Mouse (Mus musculus): ENCODE measurements around the gene Kif1a. TPM values are rescaled to one million over a fixed set of nuclear protein-coding genes. Genes with fewer than 3 reads are reported as not detected.

Kif1a gene
- total RNA-seq, 2 experiments from 2014 or later, result not detected

- ATAC-seq (replicated peaks; ENCODE audit: poor library complexity, severe bottlenecking), result peak; percentile 17; the same call in 1 of the 2 replicates
These were observed 917 bp downstream of the Kif1a start for GRCm38 (mm10) chr1:93100576-93101491.

GRCm38 (mm10) chr1:93100243-93100575, 1.5 kb downstream of the Kif1a start:
- no peak for ATAC-seq (replicated peaks; ENCODE audit: poor library complexity, severe bottlenecking)

GRCm38 (mm10) chr1:93098956-93099355, 2.8 kb downstream of the Kif1a start:
- ATAC-seq (replicated peaks; ENCODE audit: poor library complexity, severe bottlenecking), result no peak

- no peak for ATAC-seq (replicated peaks; ENCODE audit: poor library complexity, severe bottlenecking)
These were observed 9.2 kb downstream of the Kif1a start for GRCm38 (mm10) chr1:93092582-93092981.

GRCm38 (mm10) chr1:93085136-93085535, 16.6 kb downstream of the Kif1a start:
- ATAC-seq (replicated peaks; ENCODE audit: poor library complexity, severe bottlenecking), result no peak

GRCm38 (mm10) chr1:93083420-93084285, 18.1 kb downstream of the Kif1a start:
- ATAC-seq (replicated peaks; ENCODE audit: poor library complexity, severe bottlenecking), result peak; percentile 41

GRCm38 (mm10) chr1:93082121-93082520, 19.6 kb downstream of the Kif1a start:
- no peak for ATAC-seq (replicated peaks; ENCODE audit: poor library complexity, severe bottlenecking)

- peak; percentile 82 for ATAC-seq (replicated peaks; ENCODE audit: poor library complexity, severe bottlenecking)
These were observed 20.7 kb downstream of the Kif1a start for GRCm38 (mm10) chr1:93080930-93081589.

- ATAC-seq (replicated peaks; ENCODE audit: poor library complexity, severe bottlenecking), result no peak
These were observed 22.1 kb downstream of the Kif1a start for GRCm38 (mm10) chr1:93079602-93080001.

- ATAC-seq (replicated peaks; ENCODE audit: poor library complexity, severe bottlenecking), result peak; percentile 15
These were observed 29.4 kb downstream of the Kif1a start for GRCm38 (mm10) chr1:93072279-93072865.

- peak; percentile 89 for ATAC-seq (replicated peaks; ENCODE audit: poor library complexity, severe bottlenecking)
These were observed 30.2 kb downstream of the Kif1a start for GRCm38 (mm10) chr1:93071487-93071971.

GRCm38 (mm10) chr1:93070881-93071280, 30.9 kb downstream of the Kif1a start:
- peak; percentile 4 for ATAC-seq (replicated peaks; ENCODE audit: poor library complexity, severe bottlenecking)

- no peak for ATAC-seq (replicated peaks; ENCODE audit: poor library complexity, severe bottlenecking)
These were observed 33.2 kb downstream of the Kif1a start for GRCm38 (mm10) chr1:93068553-93068952.

- no peak for ATAC-seq (replicated peaks; ENCODE audit: poor library complexity, severe bottlenecking)
These were observed 36.1 kb downstream of the Kif1a start for GRCm38 (mm10) chr1:93065654-93066053.

- ATAC-seq (replicated peaks; ENCODE audit: poor library complexity, severe bottlenecking), result no peak
These were observed 38.1 kb downstream of the Kif1a start for GRCm38 (mm10) chr1:93063694-93064093.

GRCm38 (mm10) chr1:93051124-93051833, 50.5 kb downstream of the Kif1a start:
- no peak for ATAC-seq (replicated peaks; ENCODE audit: poor library complexity, severe bottlenecking)

- ATAC-seq (replicated peaks; ENCODE audit: poor library complexity, severe bottlenecking), result no peak
These were observed 51.7 kb downstream of the Kif1a start for GRCm38 (mm10) chr1:93050071-93050470.

GRCm38 (mm10) chr1:93046153-93046789, 55.5 kb downstream of the Kif1a start:
- ATAC-seq (replicated peaks; ENCODE audit: poor library complexity, severe bottlenecking), result no peak

GRCm38 (mm10) chr1:93035981-93036380, 65.8 kb downstream of the Kif1a start:
- no peak for ATAC-seq (replicated peaks; ENCODE audit: poor library complexity, severe bottlenecking)

Measured in granulocyte monocyte progenitor cell, adult 5-6 weeks (primary cell).